Mouse (Mus musculus): Measurements from ENCODE around the gene Hs3st6. TPM values are rescaled to one million over a fixed set of nuclear protein-coding genes. Genes with fewer than 3 reads are reported as not detected.

The Hs3st6 gene
- total RNA-seq, 1 experiment from 2014 or later = 2.0 TPM

- no peak for DNase-seq
These were observed 24.6 kb upstream of the Hs3st6 start for GRCm38 (mm10) chr17:24728184-24728583.

- no peak for DNase-seq
These were observed 23.7 kb upstream of the Hs3st6 start for GRCm38 (mm10) chr17:24729067-24729466.

- no peak for DNase-seq
These were observed 22.0 kb upstream of the Hs3st6 start for GRCm38 (mm10) chr17:24730787-24731186.

- DNase-seq = no peak
These were observed 20.4 kb upstream of the Hs3st6 start for GRCm38 (mm10) chr17:24732233-24732935.

- DNase-seq = no peak
These were observed 19.2 kb upstream of the Hs3st6 start for GRCm38 (mm10) chr17:24733434-24734050.

GRCm38 (mm10) chr17:24734513-24734912, 18.3 kb upstream of the Hs3st6 start:
- no peak for DNase-seq

GRCm38 (mm10) chr17:24735446-24735845, 17.3 kb upstream of the Hs3st6 start:
- DNase-seq = no peak

- DNase-seq = peak; percentile 99
These were observed 16.3 kb upstream of the Hs3st6 start, which contains the start of gene Msrb1 for GRCm38 (mm10) chr17:24736330-24737051. Msrb1 (plus strand) TSS chr17:24736642.

GRCm38 (mm10) chr17:24737135-24737810, 15.5 kb upstream of the Hs3st6 start:
- peak; percentile 21 for DNase-seq

- no peak for DNase-seq
These were observed 14.6 kb upstream of the Hs3st6 start for GRCm38 (mm10) chr17:24738238-24738637.

GRCm38 (mm10) chr17:24739926-24740325, 12.9 kb upstream of the Hs3st6 start:
- no peak for DNase-seq

GRCm38 (mm10) chr17:24742307-24742706, 10.5 kb upstream of the Hs3st6 start:
- DNase-seq = peak; percentile 45

GRCm38 (mm10) chr17:24743896-24744295, 8.9 kb upstream of the Hs3st6 start:
- DNase-seq = no peak

GRCm38 (mm10) chr17:24744381-24744780, 8.4 kb upstream of the Hs3st6 start:
- no peak for DNase-seq

- peak; percentile 90 for DNase-seq
These were observed 7.0 kb upstream of the Hs3st6 start for GRCm38 (mm10) chr17:24745526-24746497.

GRCm38 (mm10) chr17:24746986-24747385, 5.8 kb upstream of the Hs3st6 start:
- no peak for DNase-seq

GRCm38 (mm10) chr17:24751528-24751927, 1.3 kb upstream of the Hs3st6 start:
- no peak for DNase-seq

GRCm38 (mm10) chr17:24757394-24757793, 4.6 kb downstream of the Hs3st6 start:
- no peak for DNase-seq

- no peak for DNase-seq
These were observed 8.3 kb downstream of the Hs3st6 start for GRCm38 (mm10) chr17:24761121-24761520.

- peak; percentile 18 for DNase-seq
These were observed 12.5 kb downstream of the Hs3st6 start for GRCm38 (mm10) chr17:24765016-24765905.

All from adrenal gland, postnatal 14 days (tissue).